Mouse (Mus musculus) thymus, adult 2 months (tissue): ENCODE measurements around the gene Phlpp1.

Experiments
- CTCF ChIP-seq: fragments of 200-500 bp; IDR thresholded peaks from 2 replicates; pipeline ENCODE4 v1.5.1; 2012; ENCODE audit warnings: mild to moderate bottlenecking, control low read depth, low read length, moderate library complexity, borderline replicate concordance; ENCODE audit not compliant: control insufficient read depth, poor library complexity, insufficient read depth; ENCODE audit errors: extremely low read depth
- POLR2A ChIP-seq: fragments of 200-500 bp; IDR thresholded peaks from 2 replicates; pipeline ENCODE4 v1.6.1; 2012; ENCODE audit warnings: mild to moderate bottlenecking, low read length, control low read depth, moderate library complexity; ENCODE audit not compliant: control insufficient read depth, poor library complexity, insufficient read depth; ENCODE audit errors: extremely low read depth

DNA sequence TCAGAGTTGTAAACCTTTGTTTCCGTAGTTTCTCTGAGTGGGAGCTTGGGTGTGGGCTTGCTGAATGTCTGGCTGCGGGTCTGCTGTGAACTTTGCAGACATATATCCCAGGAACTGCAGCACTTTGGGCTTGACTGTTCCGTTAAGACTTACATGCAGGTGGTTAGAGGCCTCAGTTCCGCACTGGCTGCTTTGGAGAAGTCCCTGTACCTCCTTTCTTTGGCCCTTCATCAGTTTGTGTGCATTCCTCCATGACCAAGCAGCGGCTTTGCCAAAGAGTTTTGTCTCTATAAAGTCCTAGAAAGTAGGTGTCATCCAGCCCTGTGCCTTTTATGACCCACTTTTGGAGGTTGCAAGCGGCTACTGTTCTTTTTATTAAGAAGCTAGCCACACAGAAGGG, 102.2 kb downstream of the Phlpp1 start:
- no peak for TF ChIP-seq POLR2A
- no peak for TF ChIP-seq CTCF
